Mouse (Mus musculus): Measurements from ENCODE around the gene Zfp92. TPM values are rescaled to one million over a fixed set of nuclear protein-coding genes. Genes with fewer than 3 reads are reported as not detected.
A peak's percentile ranks its signal among the peaks of the same experiment; 100 is the strongest.

Gene Zfp92
- polyA plus RNA-seq, 1 experiment from 2014 or later = 0.19 TPM

- Histone ChIP-seq H3K36me3 (ENCODE audit: control insufficient read depth, insufficient read depth, low read length) (no peaks in the 10 kb centered on the region), H3K4me3 (ENCODE audit: low read depth, low read length) (no peak overlapping the region), H3K9me3 (ENCODE audit: control insufficient read depth, low read length) (no peaks in the 10 kb centered on the region), H3K4me2 (ENCODE audit: low read depth, severe bottlenecking) (no peak overlapping the region), H3K27ac (replicated peaks; ENCODE audit: low read depth, low read length) (no peak overlapping the region), H3K9ac (ENCODE audit: low read length) (no peak overlapping the region), H3K4me1 (ENCODE audit: control insufficient read depth, insufficient read depth, low read length) (no peaks in the 10 kb centered on the region), H3K27me3 (ENCODE audit: control insufficient read depth, insufficient read depth, low read length) (peaks cover 2% of the 10 kb centered on the region)
- WGBS = 47% methylated on average over 1 of the region's 1 CpGs
- DNase-seq (ENCODE audit: low spot score) = no peak
- no peak for ATAC-seq (ENCODE audit: insufficient number of reproducible peaks, low FRiP score, low TSS enrichment, low read depth)
Measured at GRCm38 (mm10) chrX:73412767-73413166, 1.9 kb downstream of the Zfp92 start.

- no peak for DNase-seq (ENCODE audit: low spot score)
- 78% methylated on average over 2 of the region's 2 CpGs for WGBS
Measured at GRCm38 (mm10) chrX:73430036-73430435, 19.1 kb downstream of the Zfp92 start.

GRCm38 (mm10) chrX:73432850-73433249 lies 22.0 kb downstream of the Zfp92 start:
- Histone ChIP-seq H3K27me3 (ENCODE audit: control insufficient read depth, insufficient read depth, low read length) (no peaks in the 10 kb centered on the region), H3K9me3 (ENCODE audit: control insufficient read depth, low read length) (no peaks in the 10 kb centered on the region), H3K36me3 (ENCODE audit: control insufficient read depth, insufficient read depth, low read length) (no peaks in the 10 kb centered on the region), H3K4me1 (ENCODE audit: control insufficient read depth, insufficient read depth, low read length) (no peaks in the 10 kb centered on the region), H3K4me2 (ENCODE audit: low read depth, severe bottlenecking) (no peak overlapping the region), H3K9ac (ENCODE audit: low read length) (no peak overlapping the region), H3K27ac (replicated peaks; ENCODE audit: low read depth, low read length) (no peak overlapping the region), H3K4me3 (ENCODE audit: low read depth, low read length) (no peak overlapping the region)
- 70% methylated on average over 5 of the region's 5 CpGs for WGBS
- DNase-seq (ENCODE audit: low spot score) = no peak
- no peak for ATAC-seq (ENCODE audit: insufficient number of reproducible peaks, low FRiP score, low TSS enrichment, low read depth)

More at GRCm38 (mm10) chrX:73430036-73430435, 19.1 kb downstream of the Zfp92 start:
- H3K4me1 ChIP-seq (ENCODE audit: control insufficient read depth, insufficient read depth, low read length) = no peaks in the 10 kb centered on the region
- ATAC-seq (ENCODE audit: insufficient number of reproducible peaks, low FRiP score, low TSS enrichment, low read depth) = no peak
- no peaks in the 10 kb centered on the region for H3K27me3 ChIP-seq (ENCODE audit: control insufficient read depth, insufficient read depth, low read length)
- no peak overlapping the region for H3K9ac ChIP-seq (ENCODE audit: low read length)
- H3K27ac ChIP-seq (replicated peaks; ENCODE audit: low read depth, low read length) = no peak overlapping the region
- H3K36me3 ChIP-seq (ENCODE audit: control insufficient read depth, insufficient read depth, low read length) = no peaks in the 10 kb centered on the region
- H3K4me2 ChIP-seq (ENCODE audit: low read depth, severe bottlenecking) = no peak overlapping the region
- H3K9me3 ChIP-seq (ENCODE audit: control insufficient read depth, low read length) = no peaks in the 10 kb centered on the region
- no peak overlapping the region for H3K4me3 ChIP-seq (ENCODE audit: low read depth, low read length)

- Histone ChIP-seq H3K4me1 (ENCODE audit: control insufficient read depth, insufficient read depth, low read length) (no peaks in the 10 kb centered on the region), H3K36me3 (ENCODE audit: control insufficient read depth, insufficient read depth, low read length) (no peaks in the 10 kb centered on the region), H3K4me3 (ENCODE audit: low read depth, low read length) (no peak within 1 kb of the TSS), H3K9me3 (ENCODE audit: control insufficient read depth, low read length) (no peaks in the 10 kb centered on the region), H3K9ac (ENCODE audit: low read length) (no peak within 1 kb of the TSS), H3K4me2 (ENCODE audit: low read depth, severe bottlenecking) (no peak within 1 kb of the TSS), H3K27me3 (ENCODE audit: control insufficient read depth, insufficient read depth, low read length) (no peaks in the 10 kb centered on the region), H3K27ac (replicated peaks; ENCODE audit: low read depth, low read length) (no peak within 1 kb of the TSS)
- ATAC-seq (ENCODE audit: insufficient number of reproducible peaks, low FRiP score, low TSS enrichment, low read depth) (no peak), DNase-seq (ENCODE audit: low spot score) (no peak)
- 74% methylated on average over 11 of the region's 11 CpGs for WGBS
Measured at GRCm38 (mm10) chrX:73435252-73435651, 24.4 kb downstream of the Zfp92 start, which contains the start of gene Trex2. Gene Trex2, minus strand, starts transcription at chrX:73435344.

GRCm38 (mm10) chrX:73441428-73441827 lies 30.5 kb downstream of the Zfp92 start:
- Histone ChIP-seq H3K27me3 (ENCODE audit: control insufficient read depth, insufficient read depth, low read length) (no peaks in the 10 kb centered on the region), H3K9me3 (ENCODE audit: control insufficient read depth, low read length) (no peaks in the 10 kb centered on the region), H3K9ac (ENCODE audit: low read length) (no peak overlapping the region), H3K4me1 (ENCODE audit: control insufficient read depth, insufficient read depth, low read length) (no peaks in the 10 kb centered on the region), H3K4me2 (ENCODE audit: low read depth, severe bottlenecking) (no peak overlapping the region), H3K36me3 (ENCODE audit: control insufficient read depth, insufficient read depth, low read length) (no peaks in the 10 kb centered on the region), H3K4me3 (ENCODE audit: low read depth, low read length) (no peak overlapping the region), H3K27ac (replicated peaks; ENCODE audit: low read depth, low read length) (no peak overlapping the region)
- DNase-seq (ENCODE audit: low spot score) = no peak
- ATAC-seq (ENCODE audit: insufficient number of reproducible peaks, low FRiP score, low TSS enrichment, low read depth) = no peak
- WGBS = 82% methylated on average over 2 of the region's 2 CpGs

GRCm38 (mm10) chrX:73451949-73452348 lies 41.1 kb downstream of the Zfp92 start:
- Histone ChIP-seq H3K9me3 (ENCODE audit: control insufficient read depth, low read length) (no peaks in the 10 kb centered on the region), H3K36me3 (ENCODE audit: control insufficient read depth, insufficient read depth, low read length) (no peaks in the 10 kb centered on the region), H3K9ac (ENCODE audit: low read length) (no peak overlapping the region), H3K27me3 (ENCODE audit: control insufficient read depth, insufficient read depth, low read length) (peaks cover 2% of the 10 kb centered on the region; the same call in 1 of the 2 replicates), H3K4me2 (ENCODE audit: low read depth, severe bottlenecking) (no peak overlapping the region), H3K27ac (replicated peaks; ENCODE audit: low read depth, low read length) (no peak overlapping the region), H3K4me1 (ENCODE audit: control insufficient read depth, insufficient read depth, low read length) (no peaks in the 10 kb centered on the region), H3K4me3 (ENCODE audit: low read depth, low read length) (no peak overlapping the region)
- 23% methylated on average over 2 of the region's 2 CpGs for WGBS
- no peak for DNase-seq (ENCODE audit: low spot score)
- no peak for ATAC-seq (ENCODE audit: insufficient number of reproducible peaks, low FRiP score, low TSS enrichment, low read depth)

- H3K4me2 ChIP-seq (ENCODE audit: low read depth, severe bottlenecking) = peak within 1 kb of the TSS; percentile 54
- no peaks in the 10 kb centered on the region for H3K9me3 ChIP-seq (ENCODE audit: control insufficient read depth, low read length)
- 15% methylated on average over 26 of the region's 26 CpGs for WGBS
- peak; percentile 88 for DNase-seq (ENCODE audit: low spot score)
- H3K9ac ChIP-seq (ENCODE audit: low read length) = peak within 1 kb of the TSS; percentile 43; the same call in 1 of the 2 replicates
- H3K36me3 ChIP-seq (ENCODE audit: control insufficient read depth, insufficient read depth, low read length) = no peaks in the 10 kb centered on the region
- no peak within 1 kb of the TSS for H3K27ac ChIP-seq (replicated peaks; ENCODE audit: low read depth, low read length)
- peak; percentile 100 for ATAC-seq (ENCODE audit: insufficient number of reproducible peaks, low FRiP score, low TSS enrichment, low read depth)
- H3K27me3 ChIP-seq (ENCODE audit: control insufficient read depth, insufficient read depth, low read length) = no peaks in the 10 kb centered on the region
- peak within 1 kb of the TSS; percentile 51 for H3K4me3 ChIP-seq (ENCODE audit: low read depth, low read length)
- H3K4me1 ChIP-seq (ENCODE audit: control insufficient read depth, insufficient read depth, low read length) = no peaks in the 10 kb centered on the region
Measured at GRCm38 (mm10) chrX:73458877-73459392, 48.0 kb downstream of the Zfp92 start, which contains the start of gene Haus7. Gene Haus7, minus strand, starts transcription at chrX:73459044.

- H3K4me2 ChIP-seq (ENCODE audit: low read depth, severe bottlenecking) = no peak overlapping the region
- H3K4me1 ChIP-seq (ENCODE audit: control insufficient read depth, insufficient read depth, low read length) = no peaks in the 10 kb centered on the region
- H3K9me3 ChIP-seq (ENCODE audit: control insufficient read depth, low read length) = no peaks in the 10 kb centered on the region
- ATAC-seq (ENCODE audit: insufficient number of reproducible peaks, low FRiP score, low TSS enrichment, low read depth) = no peak
- H3K36me3 ChIP-seq (ENCODE audit: control insufficient read depth, insufficient read depth, low read length) = no peaks in the 10 kb centered on the region
- no peak for DNase-seq (ENCODE audit: low spot score)
- no peak overlapping the region for H3K4me3 ChIP-seq (ENCODE audit: low read depth, low read length)
- WGBS = 79% methylated on average over 4 of the region's 4 CpGs
- H3K27ac ChIP-seq (replicated peaks; ENCODE audit: low read depth, low read length) = no peak overlapping the region
- H3K27me3 ChIP-seq (ENCODE audit: control insufficient read depth, insufficient read depth, low read length) = no peaks in the 10 kb centered on the region
- H3K9ac ChIP-seq (ENCODE audit: low read length) = no peak overlapping the region
Measured at GRCm38 (mm10) chrX:73460792-73461191, 49.9 kb downstream of the Zfp92 start.
